9 mouse cellular contexts compared by ENCODE assay signal in genomic region chr1:58746880-58747279, GRCm38 (mm10). TPM values are rescaled to one million over a fixed set of nuclear protein-coding genes. Genes with fewer than 3 reads are reported as not detected.
DNase-seq lines count a peak whose midpoint lies in the region; ATAC-seq lines count a peak whose summit lies in the region.
"Had no signal": no experiment of that assay in that cellular context is flagged by ENCODE, and none has a peak within 500 bp of the region (broad histone marks: within the 10 kb centered on the region; RNA-seq: fewer than 3 reads in every experiment).

No protein-coding gene starts in this region.

- no peak for ATAC-seq in neural tube, embryonic 11.5 days (ENCODE audit: insufficient read depth, low FRiP score, low TSS enrichment)
- no peak for ATAC-seq in granulocyte monocyte progenitor cell, adult 5-6 weeks (replicated peaks; ENCODE audit: poor library complexity, severe bottlenecking)

- no peaks in the 10 kb centered on the region for H3K27me3 ChIP-seq in neural tube, embryonic 11.5 days (ENCODE audit: control insufficient read depth, insufficient read depth, low read length)
- H3K27me3 ChIP-seq: heart, embryonic 13.5 days had no signal

- no peak overlapping the region for H3K4me3 ChIP-seq in neural tube, embryonic 11.5 days (ENCODE audit: low read depth, low read length)
- H3K4me3 ChIP-seq: heart, embryonic 13.5 days had no signal

- peak; percentile 52 for DNase-seq in adrenal gland, postnatal 14 days
- no peak for DNase-seq in adrenal gland, adult 18-20 months (ENCODE audit: low spot score in 2 of 2)
- DNase-seq in neural tube, embryonic 11.5 days (ENCODE audit: low spot score) = peak; percentile 22
- DNase-seq in neural tube, embryonic 10.5 days (ENCODE audit: extremely low spot score, low spot score) = no peak
- peak; percentile 40 for DNase-seq in embryo, embryonic 10 days (ENCODE audit: low spot score)
- peak; percentile 31 to 56 for DNase-seq in kidney, postnatal 4 days
- DNase-seq in naive thymus-derived CD4-positive, alpha-beta T cell, adult 2 months (ENCODE audit: low read depth) = peak; percentile 63

- no peaks in the 10 kb centered on the region for H3K9me3 ChIP-seq in neural tube, embryonic 11.5 days (ENCODE audit: control insufficient read depth, low read length)
- H3K9me3 ChIP-seq: heart, embryonic 13.5 days had no signal

- H3K36me3 ChIP-seq in neural tube, embryonic 11.5 days (ENCODE audit: control insufficient read depth, insufficient read depth, low read length) = 0 out of 2 replicates have a peak, but pooled peaks cover 2% of the 10 kb centered on the region

- no peak overlapping the region for H3K4me2 ChIP-seq in neural tube, embryonic 11.5 days (ENCODE audit: low read depth)
- H3K4me2 ChIP-seq: heart, embryonic 13.5 days had no signal

- no peaks in the 10 kb centered on the region for H3K4me1 ChIP-seq in neural tube, embryonic 11.5 days (ENCODE audit: control insufficient read depth, insufficient read depth, low read length)

- H3K27ac ChIP-seq in neural tube, embryonic 11.5 days (ENCODE audit: low read depth, low read length) = no peak overlapping the region
- H3K27ac ChIP-seq: heart, embryonic 13.5 days had no signal

- 75% methylated on average over 9 of the region's 9 CpGs for WGBS in neural tube, embryonic 11.5 days

- no peak overlapping the region for H3K9ac ChIP-seq in neural tube, embryonic 11.5 days (ENCODE audit: low read length)
- H3K9ac ChIP-seq: heart, embryonic 13.5 days had no signal

RNA-seq across cellular contexts. Expression of gene Cflar, which starts 35.6 kb away (rescaled TPM):
- total RNA-seq in adrenal gland, postnatal 14 days (2021) = 110 and 121 TPM in 2 replicates
- total RNA-seq in adrenal gland, adult 18-20 months (2021) = 100 to 1,000 TPM; 109 to 110 TPM
- 18.0 and 20.7 TPM in 2 replicates for polyA plus RNA-seq in neural tube, embryonic 11.5 days (2014; fragmentation: Nextera tagmentation; extraction: Ambion mirVana)
- total RNA-seq in granulocyte monocyte progenitor cell, adult 5-6 weeks (2014; fragmentation: Nextera tagmentation) = 81.6 and 114 TPM in 2 replicates
- 95.6 and 100 TPM in 2 replicates for total RNA-seq in granulocyte monocyte progenitor cell, adult 5-6 weeks (2017)

RNA-seq across cellular contexts. Expression of gene Casp8, which starts 48.3 kb away (rescaled TPM):
- 20.2 and 25.4 TPM in 2 replicates for total RNA-seq in adrenal gland, postnatal 14 days (2021)
- 10 to 100 TPM; 15.4 to 20.7 TPM for total RNA-seq in adrenal gland, adult 18-20 months (2021)
- 13.1 and 15.9 TPM in 2 replicates for polyA plus RNA-seq in neural tube, embryonic 11.5 days (2014; fragmentation: Nextera tagmentation; extraction: Ambion mirVana)
- 106 and 119 TPM in 2 replicates for total RNA-seq in granulocyte monocyte progenitor cell, adult 5-6 weeks (2014; fragmentation: Nextera tagmentation)
- 133 and 147 TPM in 2 replicates for total RNA-seq in granulocyte monocyte progenitor cell, adult 5-6 weeks (2017)

RNA-seq across cellular contexts. Expression of gene Als2cr12, which starts 51.1 kb away (rescaled TPM):
- 7.9 and 9.4 TPM in 2 replicates for total RNA-seq in adrenal gland, postnatal 14 days (2021)
- total RNA-seq in adrenal gland, adult 18-20 months (2021) = 1 to 10 TPM; 1.1 to 2.4 TPM
- polyA plus RNA-seq in neural tube, embryonic 11.5 days (2014; fragmentation: Nextera tagmentation; extraction: Ambion mirVana) = not detected in 2 replicates
- not detected in 2 replicates for total RNA-seq in granulocyte monocyte progenitor cell, adult 5-6 weeks (2014; fragmentation: Nextera tagmentation)
- total RNA-seq in granulocyte monocyte progenitor cell, adult 5-6 weeks (2017) = not detected in 2 replicates
- polyA plus RNA-seq: heart, embryonic 13.5 days had no signal

Comparison
In these comparisons a context has a peak if more than half of its experiments do, and no peak if none do; other contexts are left out.
1. DNase-seq: peak in adrenal gland, postnatal 14 days (single experiment), neural tube, embryonic 11.5 days (single experiment), embryo, embryonic 10 days (single experiment), kidney, postnatal 4 days (2 of 2) and naive thymus-derived CD4-positive, alpha-beta T cell, adult 2 months (single experiment); none in adrenal gland, adult 18-20 months (0 of 2) and neural tube, embryonic 10.5 days (single experiment).